Mouse (Mus musculus): ENCODE measurements around the gene Trh.
A peak's percentile ranks its signal among the peaks of the same experiment; 100 is the strongest.

Trh gene

DNA sequence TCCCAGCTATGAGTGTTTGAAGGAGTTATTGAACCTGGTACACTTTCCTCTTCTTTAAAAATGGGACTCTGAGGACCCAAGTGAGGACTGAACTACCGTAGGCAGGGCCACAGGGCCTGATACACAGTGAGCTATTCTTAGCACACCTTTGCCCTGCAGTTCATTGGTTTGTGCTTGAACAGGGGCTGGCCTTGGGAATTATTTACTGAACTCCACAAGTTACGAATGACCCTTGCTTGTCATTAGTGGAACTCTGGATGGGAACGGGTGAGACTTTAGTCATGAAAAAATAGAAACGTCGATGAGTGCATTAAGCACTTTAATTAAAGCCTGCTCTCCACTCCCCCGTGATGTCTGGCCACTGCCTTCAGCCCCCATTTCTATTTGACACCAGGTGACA lies 22.8 kb downstream of the Trh start:
- DNase-seq, result no peak

DNA sequence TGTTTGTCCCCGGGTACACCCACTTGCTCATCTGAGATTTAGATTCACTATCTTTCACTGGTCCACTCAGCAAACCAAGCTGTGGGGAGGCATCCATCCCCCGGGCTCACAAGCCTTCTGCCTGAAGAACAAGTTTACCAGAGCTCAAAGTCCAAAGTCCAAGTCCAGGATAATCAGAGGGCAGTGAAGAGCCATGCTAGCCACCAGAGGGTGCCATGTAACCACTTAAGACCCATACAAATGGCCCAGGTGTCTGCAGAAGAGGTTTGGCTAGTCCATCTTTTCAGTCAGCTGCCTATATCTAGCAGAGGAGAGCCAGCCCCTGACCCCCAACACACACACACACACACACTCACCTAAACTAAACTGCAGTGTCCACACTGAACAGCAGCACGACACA lies 25.0 kb downstream of the Trh start:
- DNase-seq, result peak; percentile 25

DNA sequence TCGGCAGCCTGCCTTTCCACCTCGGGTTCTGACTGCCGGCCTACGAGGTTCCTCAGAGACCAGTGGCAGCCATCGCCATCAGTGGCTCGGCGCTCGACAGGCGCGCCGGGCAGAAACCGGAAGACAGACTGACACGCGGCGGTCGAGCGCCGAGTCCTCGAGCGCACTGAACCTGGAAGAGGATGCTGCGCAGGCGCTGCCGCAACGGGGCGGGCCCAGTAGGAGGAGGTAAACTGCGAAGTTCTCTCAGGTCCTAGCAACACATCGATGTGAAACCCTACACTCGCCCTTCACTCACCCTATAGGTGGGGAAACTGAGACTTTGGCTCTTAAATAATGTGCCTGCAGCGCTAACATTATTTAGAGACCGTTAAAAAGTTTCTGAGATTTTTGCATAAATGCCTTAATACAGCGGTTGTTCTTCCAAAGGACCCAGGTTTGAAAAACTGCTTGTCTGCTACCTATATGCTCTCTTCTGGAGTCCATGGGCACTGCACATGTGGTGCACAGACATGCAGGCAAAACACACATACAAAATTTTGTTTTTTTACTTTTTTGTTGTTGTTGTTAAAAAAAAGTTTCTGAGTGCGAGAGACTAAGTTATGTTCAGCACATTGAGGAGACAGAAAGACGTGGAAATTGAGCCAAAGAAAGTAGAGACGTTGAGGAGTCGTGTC lies 29.5 kb downstream of the Trh start, which contains the start of gene Rbsn:
Gene Rbsn, minus strand, starts transcription at position 153 of the 677 bp plus-strand sequence.
- DNase-seq, result peak; percentile 96

DNA sequence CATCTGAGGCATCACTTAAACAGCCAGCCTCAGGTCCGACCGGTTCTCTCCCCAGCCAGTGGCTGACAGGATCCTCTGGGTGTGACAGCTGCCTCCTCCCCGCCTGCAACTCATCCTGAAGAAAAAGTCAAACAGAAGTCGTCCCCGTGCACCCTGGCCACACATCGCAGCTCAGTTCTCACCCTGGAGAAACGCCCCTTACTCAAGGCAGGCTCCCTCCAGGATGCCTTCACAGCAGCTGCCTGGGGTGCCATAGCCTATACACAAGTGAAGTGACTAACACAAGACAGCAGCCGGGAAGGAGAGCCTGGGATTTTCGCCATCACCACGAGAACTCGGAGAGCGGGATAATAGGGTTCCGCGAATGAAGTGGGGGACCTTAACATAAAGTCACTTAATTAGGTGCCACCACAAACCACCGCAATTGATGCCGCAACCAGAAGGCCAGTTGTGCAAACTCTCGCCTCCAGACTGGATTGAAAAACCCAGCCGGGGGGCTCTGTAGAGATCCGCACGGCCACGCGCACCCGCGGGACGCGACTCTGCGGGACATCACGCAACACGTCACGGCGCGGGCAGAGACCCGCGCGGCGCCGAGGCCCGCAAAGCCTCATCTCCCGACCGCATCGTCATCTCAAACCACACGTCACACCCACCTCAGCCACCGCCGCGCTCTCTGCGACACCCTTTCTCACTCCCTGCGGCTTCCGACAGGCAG lies 30.2 kb downstream of the Trh start:
- DNase-seq, result peak; percentile 3

DNA sequence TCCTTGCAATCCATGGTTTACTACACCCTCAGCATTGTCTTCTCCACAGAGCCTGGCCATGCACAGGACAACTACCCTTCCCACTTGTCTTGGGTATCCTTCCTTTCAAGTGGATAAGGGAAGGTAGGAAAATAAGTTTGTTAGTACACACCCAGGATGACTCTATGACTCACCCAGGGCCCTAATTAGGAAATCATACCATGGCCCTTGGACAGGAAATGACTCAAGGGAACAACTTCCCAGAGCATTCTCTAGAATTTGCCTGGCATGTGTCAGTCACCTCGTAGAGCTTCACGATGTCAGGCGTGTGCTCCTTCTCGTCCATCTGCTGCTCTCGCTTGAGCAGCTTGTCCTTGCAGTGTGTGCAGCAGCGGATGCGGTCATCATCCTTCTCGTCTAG lies 45.0 kb downstream of the Trh start:
- no peak for DNase-seq

Measured in lung, postnatal 10 days (tissue).